Mouse (Mus musculus): ENCODE data around the gene Tada2b. TPM values are rescaled to one million over a fixed set of nuclear protein-coding genes. Genes with fewer than 3 reads are reported as not detected.

Tada2b gene
- total and polyA plus RNA-seq, 3 experiments, result 9.6 to 24.9 TPM; not detected in 1

GRCm38 (mm10) chr5:36530129-36530751, 46.2 kb upstream of the Tada2b start (continued):
- TF ChIP-seq GATA1 (IDR thresholded peaks at IDR 0.05; ENCODE audit: low read depth, low read length), result no peak
- TF ChIP-seq SIN3A (IDR thresholded peaks at IDR 0.05; ENCODE audit: low read length), result peak; percentile 95
- TF ChIP-seq MAFK (IDR thresholded peaks at IDR 0.05; ENCODE audit: borderline replicate concordance, low read depth, low read length), result no peak

- Histone ChIP-seq H3K9me3 (replicated peaks; ENCODE audit: insufficient read depth, low read length) (no peaks in the 10 kb centered on the region), H3K4me3 (ENCODE audit: control insufficient read depth in 1 of 2, insufficient read depth in 1 of 2, low read depth in 2 of 2, low read length in 2 of 2) (peak overlapping the region; percentile 72 to 84), H3K4me1 (ENCODE audit: control insufficient read depth in 1 of 2, insufficient read depth in 2 of 2, low read length in 2 of 2) (peaks cover 18 to 27% of the 10 kb centered on the region in 2 experiments), H3K9ac (ENCODE audit: control insufficient read depth, low read depth, low read length, poor library complexity, severe bottlenecking) (peak overlapping the region; percentile 68), H3K27me3 (ENCODE audit: control insufficient read depth in 1 of 2, insufficient read depth in 2 of 2, low read length in 2 of 2) (no peaks in the 10 kb centered on the region), H3K36me3 (ENCODE audit: control insufficient read depth in 1 of 2, insufficient read depth in 2 of 2, low read length in 2 of 2) (peaks cover 0 to 25% of the 10 kb centered on the region in 2 experiments; a peak in 2 of 4 replicates), H3K79me2 (ENCODE audit: control insufficient read depth, insufficient read depth, low read length, poor library complexity) (peaks cover 6% of the 10 kb centered on the region), H3K27ac (ENCODE audit: control insufficient read depth, low read depth, low read length) (no peak overlapping the region)
- no peak for DNase-seq (ENCODE audit: low read depth, low spot score)
- TF ChIP-seq RCOR1 (IDR thresholded peaks at IDR 0.05; ENCODE audit: low read depth, low read length) (no peak), MYB (IDR thresholded peaks at IDR 0.05; ENCODE audit: low read depth, low read length) (no peak), ELF1 (IDR thresholded peaks at IDR 0.05; ENCODE audit: low read depth, low read length) (no peak), JUND (IDR thresholded peaks at IDR 0.05; ENCODE audit: low read depth, low read length) (no peak), POLR2A (IDR thresholded peaks at IDR 0.05; ENCODE audit: control insufficient read depth in 1 of 2, insufficient read depth in 1 of 2, low read depth in 1 of 2, low read length in 2 of 2, poor library complexity in 1 of 2) (no peak), RAD21 (IDR thresholded peaks at IDR 0.05; ENCODE audit: low read depth, low read length) (no peak), POLR2AphosphoS5 (IDR thresholded peaks at IDR 0.05; ENCODE audit: borderline replicate concordance, low read depth, low read length) (no peak), BHLHE40 (IDR thresholded peaks at IDR 0.05; ENCODE audit: borderline replicate concordance, low read depth, low read length) (no peak), GABPA (IDR thresholded peaks at IDR 0.05; ENCODE audit: low read depth, low read length) (no peak)
Measured at GRCm38 (mm10) chr5:36529698-36530097, 45.6 kb upstream of the Tada2b start.

GRCm38 (mm10) chr5:36526921-36527320, 42.8 kb upstream of the Tada2b start:
- no peak for DNase-seq (ENCODE audit: low read depth, low spot score)
- Histone ChIP-seq H3K36me3 (ENCODE audit: control insufficient read depth in 1 of 2, insufficient read depth in 2 of 2, low read length in 2 of 2) (peaks cover 2 to 35% of the 10 kb centered on the region in 2 experiments; a peak in 3 of 4 replicates), H3K4me3 (ENCODE audit: control insufficient read depth in 1 of 2, insufficient read depth in 1 of 2, low read depth in 2 of 2, low read length in 2 of 2) (no peak overlapping the region), H3K9ac (ENCODE audit: control insufficient read depth, low read depth, low read length, poor library complexity, severe bottlenecking) (no peak overlapping the region), H3K4me1 (ENCODE audit: control insufficient read depth in 1 of 2, insufficient read depth in 2 of 2, low read length in 2 of 2) (peaks cover 23 to 35% of the 10 kb centered on the region in 2 experiments), H3K79me2 (ENCODE audit: control insufficient read depth, insufficient read depth, low read length, poor library complexity) (peaks cover 6% of the 10 kb centered on the region), H3K27me3 (ENCODE audit: control insufficient read depth in 1 of 2, insufficient read depth in 2 of 2, low read length in 2 of 2) (no peaks in the 10 kb centered on the region), H3K27ac (ENCODE audit: control insufficient read depth, low read depth, low read length) (no peak overlapping the region), H3K9me3 (replicated peaks; ENCODE audit: insufficient read depth, low read length) (no peaks in the 10 kb centered on the region)
- TF ChIP-seq UBTF (IDR thresholded peaks at IDR 0.05; ENCODE audit: borderline replicate concordance, insufficient read depth, low read depth, low read length) (no peak), CHD2 (IDR thresholded peaks at IDR 0.05; ENCODE audit: low read length) (no peak), HCFC1 (IDR thresholded peaks at IDR 0.05; ENCODE audit: low read depth, low read length) (no peak), SIN3A (IDR thresholded peaks at IDR 0.05; ENCODE audit: low read length) (no peak)

Measured in MEL (cell line).